In genomic region chr3:55336895-55337294, GRCm38 (mm10) we compare ENCODE assay signal across 12 mouse cellular contexts.
DNase-seq lines count a peak whose midpoint lies in the region; ATAC-seq and TF ChIP-seq lines count a peak whose summit lies in the region.
"Had no signal": no experiment of that assay in that cellular context is flagged by ENCODE, and none has a peak within 500 bp of the region (broad histone marks: within the 10 kb centered on the region; RNA-seq: fewer than 3 reads in every experiment).

No protein-coding gene starts in this region.

- no peaks in the 10 kb centered on the region for H3K27me3 ChIP-seq in intestine, embryonic 14.5 days (replicated peaks; ENCODE audit: control insufficient read depth, insufficient read depth, low read length)
- no peaks in the 10 kb centered on the region for H3K27me3 ChIP-seq in intestine, postnatal 0 days (replicated peaks; ENCODE audit: control insufficient read depth, insufficient read depth, low read length)
- no peaks in the 10 kb centered on the region for H3K27me3 ChIP-seq in kidney, postnatal 0 days (ENCODE audit: insufficient read depth, low read length)
- H3K27me3 ChIP-seq: CH12.LX; heart, embryonic 15.5 days had no signal

- no peaks in the 10 kb centered on the region for H3K36me3 ChIP-seq in intestine, embryonic 14.5 days (ENCODE audit: control insufficient read depth, insufficient read depth, low read length)
- no peaks in the 10 kb centered on the region for H3K36me3 ChIP-seq in intestine, postnatal 0 days (ENCODE audit: control insufficient read depth, insufficient read depth)
- H3K36me3 ChIP-seq in kidney, postnatal 0 days (ENCODE audit: insufficient read depth, low read length) = no peaks in the 10 kb centered on the region
- H3K36me3 ChIP-seq: heart, embryonic 15.5 days had no signal

- TF ChIP-seq CTCF in intestine, postnatal 0 days (IDR thresholded peaks at IDR 0.05; ENCODE audit: low read depth) = no peak
- no peak for TF ChIP-seq CTCF in kidney, postnatal 0 days (IDR thresholded peaks at IDR 0.05; ENCODE audit: low read depth)

- H3K4me2 ChIP-seq in intestine, embryonic 14.5 days (ENCODE audit: low read length) = no peak overlapping the region
- no peak overlapping the region for H3K4me2 ChIP-seq in intestine, postnatal 0 days (replicated peaks; ENCODE audit: low read depth)
- H3K4me2 ChIP-seq in kidney, postnatal 0 days (ENCODE audit: low read length) = 0 out of 2 replicates have a peak overlapping the region, but pooled peaks have one; percentile 23
- H3K4me2 ChIP-seq: heart, embryonic 15.5 days had no signal

- peak; percentile 47 for DNase-seq in intestine, embryonic 14.5 days (ENCODE audit: low spot score)
- DNase-seq in heart, adult 8-10 months (ENCODE audit: low spot score) = peak; percentile 47
- peak; percentile 87 for DNase-seq in kidney, postnatal 0 days (ENCODE audit: low spot score)
- DNase-seq in mesoderm, embryonic 11.5 days (ENCODE audit: low read depth, low spot score) = peak; percentile 31
- no peak for DNase-seq in frontal cortex, postnatal 36 days (ENCODE audit: low spot score in 2 of 2)
- no peak for DNase-seq in spleen, postnatal 4 days (ENCODE audit: low spot score in 2 of 2)
- no peak for DNase-seq in spleen, postnatal 36 days (ENCODE audit: low spot score in 2 of 2)
- DNase-seq: cerebellum, adult 11 months had no signal

- H3K4me1 ChIP-seq in intestine, embryonic 14.5 days (replicated peaks; ENCODE audit: control insufficient read depth, insufficient read depth, low read length) = no peaks in the 10 kb centered on the region
- H3K4me1 ChIP-seq in intestine, postnatal 0 days (replicated peaks; ENCODE audit: control insufficient read depth, insufficient read depth, low read length) = no peaks in the 10 kb centered on the region
- no peaks in the 10 kb centered on the region for H3K4me1 ChIP-seq in kidney, postnatal 0 days (replicated peaks; ENCODE audit: insufficient read depth, low read length)
- H3K4me1 ChIP-seq: heart, embryonic 15.5 days had no signal

- H3K9me3 ChIP-seq in intestine, embryonic 14.5 days (ENCODE audit: control insufficient read depth, low read length) = no peaks in the 10 kb centered on the region
- no peaks in the 10 kb centered on the region for H3K9me3 ChIP-seq in intestine, postnatal 0 days (ENCODE audit: control insufficient read depth)
- no peaks in the 10 kb centered on the region for H3K9me3 ChIP-seq in kidney, postnatal 0 days (replicated peaks; ENCODE audit: low read length)
- H3K9me3 ChIP-seq: heart, embryonic 15.5 days had no signal

- ATAC-seq in intestine, embryonic 14.5 days (replicated peaks; ENCODE audit: low FRiP score, low TSS enrichment, low read depth) = no peak
- ATAC-seq in intestine, postnatal 0 days = no peak
- 0 out of 2 replicates have a peak, but pooled peaks have one; percentile 36 for ATAC-seq in kidney, postnatal 0 days (replicated peaks; ENCODE audit: low FRiP score, low read depth)

- no peak overlapping the region for H3K4me3 ChIP-seq in intestine, embryonic 14.5 days (ENCODE audit: low read depth, low read length)
- no peak overlapping the region for H3K4me3 ChIP-seq in intestine, postnatal 0 days (ENCODE audit: low read depth, low read length)
- no peak overlapping the region for H3K4me3 ChIP-seq in kidney, postnatal 0 days (replicated peaks; ENCODE audit: low read depth, low read length)
- H3K4me3 ChIP-seq: erythroblast, embryonic 14.5 days; heart, embryonic 15.5 days had no signal

- H3K9ac ChIP-seq in intestine, embryonic 14.5 days (ENCODE audit: low read length) = no peak overlapping the region
- no peak overlapping the region for H3K9ac ChIP-seq in intestine, postnatal 0 days (ENCODE audit: low read depth, low read length)
- H3K9ac ChIP-seq in kidney, postnatal 0 days (ENCODE audit: low read depth, low read length) = no peak overlapping the region
- H3K9ac ChIP-seq: heart, embryonic 15.5 days had no signal

- WGBS in intestine, embryonic 14.5 days = 54% methylated on average over 11 of the region's 11 CpGs
- 61% methylated on average over 11 of the region's 11 CpGs for WGBS in intestine, postnatal 0 days
- 17% methylated on average over 11 of the region's 11 CpGs for WGBS in kidney, postnatal 0 days

- no peak overlapping the region for H3K27ac ChIP-seq in intestine, embryonic 14.5 days (ENCODE audit: low read depth)
- no peak overlapping the region for H3K27ac ChIP-seq in intestine, postnatal 0 days (ENCODE audit: low read depth, low read length)
- no peak overlapping the region; the same call in 1 of the 2 replicates for H3K27ac ChIP-seq in kidney, postnatal 0 days
- H3K27ac ChIP-seq: heart, embryonic 15.5 days had no signal

Comparison
In these comparisons a context has a peak if more than half of its experiments do, and no peak if none do; other contexts are left out.
1. DNase-seq: peak in intestine, embryonic 14.5 days (single experiment), heart, adult 8-10 months (single experiment), kidney, postnatal 0 days (single experiment) and mesoderm, embryonic 11.5 days (single experiment); none in frontal cortex, postnatal 36 days (0 of 2), spleen, postnatal 4 days (0 of 2) and spleen, postnatal 36 days (0 of 2).